Mouse (Mus musculus) G1E-ER4 (cell line): Measurements from ENCODE around the gene Tead1. TPM values are rescaled to one million over a fixed set of nuclear protein-coding genes. Genes with fewer than 3 reads are reported as not detected.

Source experiments
- GATA1 ChIP-seq: IDR thresholded peaks from one replicate; pipeline ENCODE4 v1.8.0; 2012; ENCODE audit warnings: low read length, inconsistent platforms
- polyA plus RNA-seq: library from polyadenylated mRNA; stranded (reverse); fragments of >175 nt; gene quantifications from 2 replicates; pipeline ENCODE4 v1.2.3, GENCODE M21; 2012

Tead1 gene
- polyA plus RNA-seq, 1 experiment: not detected

DNA sequence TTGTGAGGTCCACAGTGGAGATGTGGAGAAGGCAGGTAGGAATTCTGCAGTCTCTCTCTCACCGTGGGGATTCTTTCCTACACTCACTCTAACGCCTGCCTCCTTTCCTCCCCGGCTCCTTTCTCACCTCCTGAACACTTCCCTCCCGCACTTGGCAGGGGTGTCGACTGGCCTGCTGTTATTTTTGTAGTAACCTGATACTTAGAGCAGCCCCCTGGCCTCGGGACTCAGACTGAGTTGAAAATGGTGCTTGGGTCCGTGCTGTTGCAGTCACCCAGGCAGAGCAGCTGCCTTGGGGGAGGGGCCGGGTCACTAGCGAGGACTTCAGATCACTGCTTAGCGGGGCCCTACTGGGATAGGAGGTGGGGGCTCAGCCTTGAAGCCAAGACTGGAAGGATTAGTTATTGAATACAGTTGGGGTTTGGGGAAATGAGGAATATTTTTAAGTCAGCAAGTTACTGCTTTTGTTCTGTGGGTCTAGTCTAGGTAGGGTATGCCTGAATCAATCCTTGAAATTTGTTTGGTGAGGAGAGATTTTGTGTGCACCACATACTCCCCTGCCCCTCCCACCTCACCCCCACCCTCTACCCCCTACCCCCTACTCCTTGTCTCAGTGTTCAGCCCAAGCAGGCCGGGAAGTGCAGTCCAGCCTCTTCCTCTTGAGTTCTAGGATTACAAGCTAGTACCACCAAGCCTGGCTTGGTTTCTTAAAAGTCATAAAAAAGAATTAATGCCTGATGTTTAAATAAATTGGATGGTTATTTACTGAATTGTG is 64.7 kb downstream of the Tead1 start:
- TF ChIP-seq GATA1: no peak

DNA sequence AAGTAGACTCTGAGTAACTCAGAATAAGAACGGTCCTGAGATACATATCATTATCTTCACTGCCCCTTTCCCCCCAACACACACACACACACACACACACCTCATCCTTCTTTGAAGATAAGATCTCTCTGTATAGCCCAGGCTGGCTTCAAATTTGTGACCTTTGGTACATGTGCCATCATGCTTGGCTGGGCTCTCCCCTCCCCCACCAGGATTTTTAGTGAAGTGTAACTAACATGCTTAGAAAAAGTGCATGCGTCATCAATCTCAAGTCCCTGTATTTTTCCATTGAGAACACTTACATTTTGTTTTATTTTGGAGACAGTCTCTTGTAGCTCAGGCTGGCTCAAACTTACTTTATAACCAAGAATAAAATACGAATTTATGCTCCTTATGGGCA is 68.1 kb downstream of the Tead1 start:
- TF ChIP-seq GATA1: no peak

DNA sequence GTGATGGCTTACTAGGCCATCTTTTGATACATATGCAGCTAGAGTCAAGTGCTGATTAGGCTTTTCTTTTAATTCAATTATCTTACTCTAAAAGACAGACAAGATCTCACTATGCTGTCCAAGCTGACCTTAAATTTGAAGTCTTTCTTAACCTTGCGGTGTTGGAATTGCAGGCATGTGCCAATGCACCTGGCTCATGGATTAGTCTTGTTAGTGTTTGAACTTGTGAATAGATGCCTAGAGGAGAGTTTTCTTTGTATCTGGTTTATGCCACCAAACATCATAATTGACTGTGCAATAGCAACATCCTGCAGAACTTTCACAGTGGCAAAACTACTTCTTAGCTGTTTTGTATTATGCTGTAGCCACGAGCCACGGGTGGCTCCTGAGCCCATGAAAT is 68.7 kb downstream of the Tead1 start:
- no peak for TF ChIP-seq GATA1

DNA sequence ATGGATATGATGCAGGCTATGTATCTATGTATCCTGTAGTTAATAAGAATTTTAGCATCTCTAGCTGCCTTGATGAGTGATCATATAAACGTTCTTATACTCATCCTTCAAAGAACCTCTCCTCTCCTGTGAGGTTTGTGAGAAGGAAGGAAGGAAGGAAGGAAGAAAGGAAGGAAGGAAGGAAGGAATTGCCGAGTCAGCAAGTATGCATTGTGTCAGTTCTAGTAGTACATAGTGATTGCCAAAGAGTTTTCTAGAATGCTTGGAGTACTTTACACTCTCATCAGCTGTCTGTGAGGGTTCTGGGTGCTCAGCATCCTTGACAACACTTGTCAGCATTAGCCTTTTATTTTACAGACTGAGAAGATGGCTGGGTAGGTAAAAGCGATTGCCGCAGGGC is 69.2 kb downstream of the Tead1 start:
- no peak for TF ChIP-seq GATA1

DNA sequence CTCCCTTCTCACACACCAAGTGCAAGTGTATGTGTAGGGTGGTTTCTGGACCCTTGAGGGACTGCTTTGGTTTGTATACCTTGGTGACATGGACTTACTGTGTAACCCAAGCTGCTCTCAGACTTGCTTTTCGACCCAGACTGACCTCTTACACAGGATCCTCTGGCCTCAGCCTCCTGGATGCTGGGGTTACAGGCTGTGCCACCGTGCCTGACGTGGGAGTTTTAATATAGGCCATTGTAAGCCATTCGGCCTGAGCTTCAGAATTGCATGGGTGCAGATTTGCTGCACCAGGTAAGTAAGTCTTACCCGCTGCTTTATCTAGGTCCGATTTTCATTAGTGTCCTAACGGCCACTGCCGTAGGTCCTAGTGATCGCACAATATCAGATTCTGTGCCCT is 71.0 kb downstream of the Tead1 start:
- no peak for TF ChIP-seq GATA1

DNA sequence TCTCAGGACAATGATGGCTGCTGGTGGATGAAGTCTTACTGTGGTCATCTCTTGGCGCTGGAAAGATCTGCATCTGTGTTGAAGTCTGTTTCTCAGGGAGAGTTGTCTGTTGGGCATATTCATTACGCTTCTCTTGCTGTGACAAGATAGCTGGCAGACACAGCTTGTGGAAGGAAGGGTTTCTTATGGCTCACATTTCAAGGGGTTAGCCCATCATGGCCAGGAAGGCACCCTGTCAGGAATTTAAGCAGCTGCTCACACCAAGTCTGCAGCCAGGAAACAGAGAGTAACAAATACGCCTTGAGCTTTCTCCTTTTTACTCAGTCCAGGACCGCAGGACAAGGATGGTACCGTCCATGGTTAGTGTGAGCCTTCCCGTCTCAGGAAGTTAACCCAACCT is 73.2 kb downstream of the Tead1 start:
- no peak for TF ChIP-seq GATA1

DNA sequence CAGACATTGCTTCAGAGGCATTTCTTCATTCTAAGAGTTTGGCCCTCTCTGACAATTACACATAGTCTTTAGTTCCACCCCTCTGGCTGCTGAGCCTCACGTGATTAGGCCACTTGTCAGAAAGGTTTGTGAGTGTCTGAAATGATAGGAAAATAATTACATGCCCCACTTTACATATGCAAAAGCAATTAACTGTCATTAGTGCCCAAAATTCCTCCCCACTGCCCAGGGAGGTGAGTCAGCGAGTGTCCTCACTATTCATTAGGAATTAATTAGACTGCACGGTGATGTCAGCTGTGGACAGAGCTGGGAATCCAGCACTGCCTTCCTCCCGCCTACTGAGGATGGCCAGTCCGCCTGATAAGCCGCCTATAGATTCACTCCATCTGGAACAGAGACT is 74.2 kb downstream of the Tead1 start:
- no peak for TF ChIP-seq GATA1

DNA sequence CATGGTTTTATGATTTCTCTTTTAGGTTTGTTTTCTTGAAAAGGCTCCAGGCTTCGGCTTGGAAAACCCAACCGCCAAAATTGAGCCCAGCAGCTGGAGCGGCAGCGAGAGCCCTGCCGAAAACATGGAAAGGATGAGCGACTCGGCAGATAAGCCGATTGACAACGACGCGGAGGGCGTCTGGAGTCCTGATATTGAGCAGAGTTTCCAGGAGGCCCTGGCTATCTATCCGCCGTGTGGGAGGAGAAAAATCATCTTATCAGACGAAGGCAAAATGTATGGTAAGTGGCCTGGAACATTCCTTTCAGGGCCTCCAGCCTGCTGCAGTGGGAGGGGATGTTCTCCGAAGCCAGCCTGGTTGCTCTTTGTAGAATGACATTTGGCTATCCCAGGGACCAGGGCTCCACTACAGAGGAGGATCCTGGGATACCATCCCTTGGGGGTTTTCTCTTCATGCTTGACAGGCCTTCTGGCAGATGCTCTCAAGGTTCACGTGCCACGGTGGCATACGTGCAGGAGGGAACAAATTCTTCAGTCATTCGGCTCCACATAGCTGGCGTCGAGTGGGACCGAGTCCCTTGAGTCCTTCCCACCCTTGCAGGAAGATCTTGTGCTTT is 80.3 kb downstream of the Tead1 start:
- no peak for TF ChIP-seq GATA1

DNA sequence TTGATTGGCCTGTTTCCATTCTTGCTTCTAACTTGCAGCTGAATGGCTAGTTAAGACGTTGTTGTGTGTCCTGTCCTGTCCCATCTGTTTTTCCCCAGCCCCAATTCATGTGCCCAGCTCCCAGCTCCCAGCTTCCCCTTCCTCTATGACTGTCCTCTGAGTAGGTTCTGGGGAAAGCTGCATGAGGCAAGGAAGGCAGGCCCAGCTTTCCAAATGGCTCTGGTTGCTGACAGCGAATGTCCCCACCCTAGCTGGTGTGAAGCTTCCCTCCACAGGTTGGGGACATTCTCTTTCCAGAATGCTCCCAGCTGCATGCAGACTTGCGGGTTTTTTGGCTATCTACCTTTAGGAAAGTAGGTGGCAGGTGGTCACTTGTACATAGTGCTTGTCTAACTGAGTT is 81.2 kb downstream of the Tead1 start:
- no peak for TF ChIP-seq GATA1

DNA sequence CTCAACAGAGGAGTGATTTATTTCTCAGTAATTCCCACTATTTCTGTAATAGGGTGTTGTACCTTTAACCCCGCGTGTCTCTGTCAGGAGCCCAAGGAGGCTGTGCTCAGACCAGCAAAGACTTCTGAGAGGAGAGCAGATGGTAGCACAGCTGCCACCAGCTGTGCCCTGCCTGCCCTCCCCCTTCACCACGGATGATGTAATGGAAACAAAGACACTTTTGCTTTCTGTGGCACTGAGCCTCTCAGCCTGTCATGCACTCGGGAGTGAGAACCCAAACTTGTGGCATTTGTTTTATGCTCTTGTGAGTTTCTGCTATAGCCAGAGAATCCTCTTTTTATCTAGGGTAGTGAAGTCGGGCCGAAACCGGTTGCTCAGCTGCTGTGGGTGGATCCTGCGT is 81.7 kb downstream of the Tead1 start:
- TF ChIP-seq GATA1: no peak

DNA sequence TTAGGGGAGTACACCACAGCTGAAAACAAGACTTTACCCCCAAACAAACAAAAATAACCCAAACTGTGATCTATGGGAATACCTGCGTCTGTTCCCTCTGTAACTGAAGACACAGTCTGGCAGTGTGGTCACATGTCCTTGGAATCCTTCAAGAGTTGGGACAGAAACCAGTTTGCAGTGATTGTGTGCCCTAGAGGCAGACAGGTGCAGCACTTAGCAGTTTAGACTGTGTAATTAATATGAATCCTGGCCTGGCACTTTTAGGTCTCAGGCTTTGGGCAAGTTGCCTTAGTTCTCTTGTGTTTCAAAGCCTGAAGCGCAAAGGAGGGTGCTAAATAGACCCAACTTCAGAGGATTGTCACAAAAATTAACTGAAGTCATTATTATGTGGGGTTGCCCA is 83.8 kb downstream of the Tead1 start:
- no peak for TF ChIP-seq GATA1

DNA sequence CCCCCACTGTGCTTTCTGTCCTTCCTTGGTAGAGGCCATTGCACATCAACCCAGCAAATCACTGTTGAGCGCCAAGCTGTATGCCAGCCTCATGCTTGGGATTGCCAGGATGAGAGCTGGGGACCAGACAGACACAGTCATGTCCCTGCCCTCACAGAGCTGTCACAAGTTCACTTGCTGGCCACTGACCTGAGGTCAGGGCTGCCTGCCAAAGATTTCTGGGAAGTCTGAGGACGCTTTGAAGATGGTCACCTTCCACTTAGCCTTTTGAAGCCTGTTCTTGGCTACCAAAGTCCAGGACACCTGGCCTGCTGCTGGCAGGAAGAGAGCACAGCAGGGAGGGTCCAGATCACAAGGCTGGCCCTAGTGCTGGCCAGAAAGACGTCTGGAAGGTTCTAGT is 84.4 kb downstream of the Tead1 start:
- no peak for TF ChIP-seq GATA1

DNA sequence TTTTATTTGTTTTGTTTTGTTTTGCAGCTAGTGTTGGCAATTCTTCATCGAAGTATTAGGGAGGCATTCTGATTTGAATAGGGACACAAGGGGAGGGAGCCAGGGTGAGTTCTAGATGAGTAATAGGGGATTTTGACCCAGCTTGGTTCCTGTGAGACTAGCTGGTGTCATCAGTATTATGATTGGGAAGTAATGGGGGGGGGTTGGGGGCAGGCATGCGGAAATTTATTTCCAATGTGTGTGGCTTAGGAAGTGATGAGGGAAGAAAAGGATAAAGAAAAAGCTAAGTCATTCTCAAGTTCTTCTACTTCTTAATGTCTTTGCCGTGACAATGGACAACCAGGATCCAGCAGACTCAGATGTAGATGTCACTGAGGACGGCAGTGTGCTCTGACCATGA is 85.8 kb downstream of the Tead1 start:
- TF ChIP-seq GATA1: no peak

DNA sequence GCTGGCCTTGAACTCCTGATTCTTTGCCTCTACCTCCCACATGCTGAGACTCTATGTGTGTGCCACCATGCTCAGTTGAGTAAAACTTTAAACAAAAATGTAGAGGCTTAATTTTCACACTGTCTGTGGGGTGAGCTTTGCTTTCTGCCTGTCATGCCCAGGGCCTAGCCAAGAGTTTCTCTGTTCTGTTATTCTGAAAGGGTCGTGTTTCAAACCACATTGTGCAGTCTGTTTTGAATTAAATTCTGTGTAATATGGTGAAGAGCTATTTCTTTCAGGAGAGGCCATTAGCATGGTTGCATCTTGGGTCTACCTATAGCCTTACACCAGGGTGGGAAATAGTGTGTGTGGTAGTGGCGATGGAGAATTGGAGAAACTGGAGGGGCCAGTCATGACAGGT is 90.7 kb downstream of the Tead1 start:
- no peak for TF ChIP-seq GATA1

DNA sequence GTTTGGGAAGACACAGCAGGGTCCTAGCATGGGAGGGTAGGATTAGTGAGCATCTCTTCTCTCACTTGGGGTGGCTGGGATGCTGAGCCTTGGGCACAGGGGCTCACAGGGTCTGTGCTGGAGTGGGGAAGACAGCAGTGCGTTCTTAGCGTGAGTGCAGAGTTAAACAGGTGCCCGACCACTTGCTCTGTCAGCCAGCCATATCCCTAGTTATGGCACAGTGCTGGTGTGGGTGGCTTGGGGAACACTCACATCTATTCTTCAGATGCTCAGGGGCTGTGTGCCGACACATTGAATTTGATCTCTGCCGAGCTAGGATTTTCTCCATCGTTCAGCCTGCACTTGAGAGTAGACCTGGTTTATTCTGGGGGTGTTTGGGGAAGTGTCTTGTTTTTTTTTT is 92.3 kb downstream of the Tead1 start:
- no peak for TF ChIP-seq GATA1

DNA sequence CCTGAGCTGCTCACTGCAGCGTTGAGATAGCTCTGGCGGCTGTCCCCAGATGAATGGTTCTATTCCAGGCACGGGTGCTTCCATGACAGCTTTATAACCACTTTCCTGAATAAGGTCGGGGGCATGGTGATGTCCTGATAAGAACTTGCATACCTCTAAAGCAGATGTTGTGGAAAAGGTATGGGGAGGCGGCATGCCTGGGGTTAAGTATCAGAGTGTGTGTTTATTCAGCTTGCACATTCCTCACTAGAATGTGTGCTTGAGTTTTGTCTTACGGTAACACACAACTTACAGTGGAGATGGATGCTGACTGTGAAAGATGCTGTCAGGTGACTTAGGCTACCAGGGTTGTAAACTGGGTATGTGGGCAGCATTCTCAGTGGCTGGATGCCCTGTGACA is 93.7 kb downstream of the Tead1 start:
- TF ChIP-seq GATA1: no peak

DNA sequence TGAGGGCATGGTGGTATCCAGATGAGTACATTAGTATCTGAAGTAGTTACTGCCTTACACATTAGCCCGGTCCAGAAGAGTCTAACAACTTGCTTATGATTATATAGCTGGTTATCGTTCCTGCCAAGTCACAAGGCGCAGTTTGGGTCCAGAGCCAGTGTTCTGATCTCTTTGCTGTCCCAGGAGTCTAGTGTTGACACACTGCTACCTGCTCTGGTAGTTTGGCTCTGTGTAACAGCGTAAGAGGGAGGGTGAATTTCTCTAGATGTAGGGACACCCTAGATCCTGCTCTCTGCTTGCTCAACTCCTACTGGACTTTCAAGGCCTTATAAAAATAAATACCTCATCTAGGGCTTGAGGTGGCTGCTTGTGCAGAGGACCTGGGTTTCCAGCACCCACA is 94.5 kb downstream of the Tead1 start:
- no peak for TF ChIP-seq GATA1

DNA sequence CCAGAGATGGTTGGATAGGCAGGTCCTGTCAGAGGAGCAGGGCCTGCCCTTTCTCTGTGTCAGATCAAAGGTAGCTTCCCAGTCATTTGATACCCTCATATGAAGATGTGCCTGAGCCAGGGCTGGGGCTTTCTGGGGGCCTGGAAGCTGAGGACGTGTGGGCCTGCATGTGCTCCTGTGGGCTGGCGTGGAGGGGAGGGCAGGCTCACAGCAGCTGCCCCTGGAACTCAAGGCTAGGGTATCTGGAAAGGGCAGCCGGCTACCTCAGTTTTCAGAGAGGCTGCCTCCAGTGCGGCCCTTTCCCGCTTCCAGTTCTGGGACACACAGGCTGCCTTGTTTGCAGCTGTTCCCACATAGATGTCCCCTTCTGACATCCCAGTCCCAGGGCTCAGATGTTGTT is 96.7 kb downstream of the Tead1 start:
- TF ChIP-seq GATA1: no peak

DNA sequence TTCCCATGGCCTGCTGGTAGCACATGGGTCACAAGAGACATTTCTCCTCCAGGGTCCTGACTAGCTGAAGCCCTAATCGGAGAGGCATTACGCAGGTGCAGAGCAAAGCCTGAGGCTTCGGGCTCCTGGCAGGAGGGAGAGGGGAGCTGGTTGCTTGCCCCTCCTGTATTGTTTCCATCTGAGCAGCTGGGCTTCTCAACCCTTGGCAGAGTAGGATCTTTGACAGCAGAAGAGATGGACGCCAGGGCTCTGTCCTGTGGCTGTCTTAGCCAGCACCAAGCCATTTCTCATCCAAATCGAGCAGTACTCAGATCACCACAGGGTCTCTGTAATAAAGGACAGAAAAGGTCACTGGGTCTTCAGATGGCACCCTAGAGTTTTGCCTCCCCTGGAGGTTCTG is 97.6 kb downstream of the Tead1 start:
- TF ChIP-seq GATA1: no peak
